Mouse (Mus musculus): ENCODE data around the gene Cnih3. TPM values are rescaled to one million over a fixed set of nuclear protein-coding genes. Genes with fewer than 3 reads are reported as not detected.
A peak's percentile ranks its signal among the peaks of the same experiment; 100 is the strongest.

The Cnih3 gene
- polyA plus RNA-seq (2012; fragmentation: generic; extraction: Trizol), result 0.37 TPM

DNA sequence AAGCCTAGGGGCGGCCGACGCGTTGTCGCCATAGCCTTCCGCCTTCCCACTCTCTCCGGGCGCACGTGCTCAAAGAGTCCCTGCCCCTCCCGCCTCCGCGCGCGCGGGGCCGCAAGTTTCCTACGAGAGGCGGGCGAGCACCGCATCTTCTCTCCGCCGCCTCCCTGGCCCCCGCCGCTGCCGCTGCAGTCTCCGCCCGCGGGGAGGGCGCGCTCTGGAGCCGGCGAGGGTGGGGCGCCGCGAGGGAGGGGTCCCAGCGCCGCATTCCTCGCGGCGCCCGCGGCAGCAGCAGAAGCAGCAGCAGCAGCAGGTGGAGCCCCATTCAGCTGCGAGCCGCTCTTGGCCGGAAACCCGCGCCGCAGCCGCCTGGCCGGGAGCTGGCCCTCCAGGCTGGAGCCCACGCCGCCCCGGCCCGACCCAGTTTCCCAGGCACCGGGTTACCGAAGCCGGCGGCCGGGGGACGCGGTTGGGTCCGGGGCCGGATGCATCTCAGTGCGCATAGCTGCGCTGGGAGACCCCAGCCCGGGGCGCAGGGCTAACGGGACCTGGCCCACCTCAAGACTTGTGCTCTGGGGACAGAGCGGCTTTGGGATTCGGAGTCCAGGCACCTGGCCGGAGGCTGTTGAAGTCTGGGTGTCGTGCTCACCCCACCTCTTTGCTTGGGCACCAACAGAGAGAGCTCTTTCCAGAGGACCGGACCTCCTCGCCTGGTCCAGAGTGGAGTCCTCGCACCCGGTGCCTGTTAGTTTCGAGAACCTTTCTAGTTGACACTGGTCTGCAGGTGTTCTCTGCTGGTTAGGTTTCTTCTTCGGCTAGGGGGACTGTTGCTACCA, at the start of gene Cnih3:
Gene Cnih3 (plus strand): TSS at position 262 of the 833 bp plus-strand sequence.
- H3K79me2 ChIP-seq (ENCODE audit: control insufficient read depth, insufficient read depth), result no peaks in the 10 kb centered on the region
- H3K4me3 ChIP-seq, result peak within 1 kb of the TSS; percentile 0
- no peaks in the 10 kb centered on the region for H3K36me3 ChIP-seq (ENCODE audit: control insufficient read depth, insufficient read depth)
- H3ac ChIP-seq (ENCODE audit: control insufficient read depth, insufficient read length), result no peak within 1 kb of the TSS
- TF ChIP-seq MAX (IDR thresholded peaks at IDR 0.05; ENCODE audit: low read depth), result no peak
- no peak for TF ChIP-seq POLR2AphosphoS2 (IDR thresholded peaks at IDR 0.05; ENCODE audit: insufficient read length, low read depth)
- no peak for TF ChIP-seq REST (IDR thresholded peaks at IDR 0.05; ENCODE audit: insufficient read depth, insufficient read length)
- TF ChIP-seq MYOG (IDR thresholded peaks at IDR 0.05; ENCODE audit: control insufficient read depth in 1 of 3, insufficient read depth in 1 of 3, insufficient read length in 2 of 3, low read depth in 2 of 3), result peak in 2 of 3 experiments; percentile 43 to 82
- TF ChIP-seq USF1 (IDR thresholded peaks at IDR 0.05; ENCODE audit: low read depth), result no peak
- no peak for TF ChIP-seq SRF (IDR thresholded peaks at IDR 0.05; ENCODE audit: control insufficient read depth, insufficient read length, low read depth)
- TF ChIP-seq POLR2A (IDR thresholded peaks at IDR 0.05; ENCODE audit: insufficient read length, low read depth), result no peak
- no peak for TF ChIP-seq TCF12 (IDR thresholded peaks at IDR 0.05; ENCODE audit: insufficient read depth, poor library complexity, severe bottlenecking)
- no peak for TF ChIP-seq TCF3 (IDR thresholded peaks at IDR 0.05; ENCODE audit: insufficient read length, low read depth)
- TF ChIP-seq E2F4 (IDR thresholded peaks at IDR 0.05; ENCODE audit: insufficient read depth), result no peak
- TF ChIP-seq CEBPB (IDR thresholded peaks at IDR 0.05; ENCODE audit: insufficient read depth, poor library complexity, severe bottlenecking), result no peak
- peak in 2 of 3 experiments; percentile 36 to 82 for TF ChIP-seq MYOD1 (IDR thresholded peaks at IDR 0.05; ENCODE audit: control insufficient read depth in 1 of 3, insufficient read length in 2 of 3, low read depth in 2 of 3)
- peak within 1 kb of the TSS; percentile 78 for H3K4me2 ChIP-seq (ENCODE audit: low read depth)
- no peaks in the 10 kb centered on the region for H3K27me3 ChIP-seq (ENCODE audit: control insufficient read depth, insufficient read depth, insufficient read length)

- Histone ChIP-seq H3K79me2 (ENCODE audit: control insufficient read depth, insufficient read depth) (no peaks in the 10 kb centered on the region), H3K27me3 (ENCODE audit: control insufficient read depth, insufficient read depth, insufficient read length) (no peaks in the 10 kb centered on the region), H3ac (ENCODE audit: control insufficient read depth, insufficient read length) (no peak overlapping the region), H3K36me3 (ENCODE audit: control insufficient read depth, insufficient read depth) (no peaks in the 10 kb centered on the region), H3K4me3 (no peak overlapping the region), H3K4me2 (ENCODE audit: low read depth) (no peak overlapping the region)
- no peak for TF ChIP-seq E2F4 (IDR thresholded peaks at IDR 0.05; ENCODE audit: insufficient read depth)
- no peak for TF ChIP-seq MYOG (IDR thresholded peaks at IDR 0.05; ENCODE audit: control insufficient read depth in 1 of 3, insufficient read depth in 1 of 3, insufficient read length in 2 of 3, low read depth in 2 of 3)
- TF ChIP-seq CEBPB (IDR thresholded peaks at IDR 0.05; ENCODE audit: insufficient read depth, poor library complexity, severe bottlenecking), result no peak
- TF ChIP-seq TCF12 (IDR thresholded peaks at IDR 0.05; ENCODE audit: insufficient read depth, poor library complexity, severe bottlenecking), result no peak
- TF ChIP-seq POLR2AphosphoS2 (IDR thresholded peaks at IDR 0.05; ENCODE audit: insufficient read length, low read depth), result no peak
- TF ChIP-seq MAX (IDR thresholded peaks at IDR 0.05; ENCODE audit: low read depth), result no peak
- no peak for TF ChIP-seq MYOD1 (IDR thresholded peaks at IDR 0.05; ENCODE audit: control insufficient read depth in 1 of 3, insufficient read length in 2 of 3, low read depth in 2 of 3)
- TF ChIP-seq USF1 (IDR thresholded peaks at IDR 0.05; ENCODE audit: low read depth), result no peak
- TF ChIP-seq TCF3 (IDR thresholded peaks at IDR 0.05; ENCODE audit: insufficient read length, low read depth), result no peak
- TF ChIP-seq POLR2A (IDR thresholded peaks at IDR 0.05; ENCODE audit: insufficient read length, low read depth), result no peak
- TF ChIP-seq REST (IDR thresholded peaks at IDR 0.05; ENCODE audit: insufficient read depth, insufficient read length), result no peak
- TF ChIP-seq SRF (IDR thresholded peaks at IDR 0.05; ENCODE audit: control insufficient read depth, insufficient read length, low read depth), result no peak
These were observed 44.4 kb upstream of the Cnih3 start for GRCm38 (mm10) chr1:181307981-181308380.

GRCm38 (mm10) chr1:181310712-181311111, 41.7 kb upstream of the Cnih3 start:
- no peaks in the 10 kb centered on the region for H3K27me3 ChIP-seq (ENCODE audit: control insufficient read depth, insufficient read depth, insufficient read length)
- no peak overlapping the region for H3ac ChIP-seq (ENCODE audit: control insufficient read depth, insufficient read length)
- no peaks in the 10 kb centered on the region for H3K36me3 ChIP-seq (ENCODE audit: control insufficient read depth, insufficient read depth)
- no peaks in the 10 kb centered on the region for H3K79me2 ChIP-seq (ENCODE audit: control insufficient read depth, insufficient read depth)
- H3K4me2 ChIP-seq (ENCODE audit: low read depth), result no peak overlapping the region
- TF ChIP-seq REST (IDR thresholded peaks at IDR 0.05; ENCODE audit: insufficient read depth, insufficient read length) (no peak), CEBPB (IDR thresholded peaks at IDR 0.05; ENCODE audit: insufficient read depth, poor library complexity, severe bottlenecking) (no peak), MYOD1 (IDR thresholded peaks at IDR 0.05; ENCODE audit: control insufficient read depth in 1 of 3, insufficient read length in 2 of 3, low read depth in 2 of 3) (no peak), MAX (IDR thresholded peaks at IDR 0.05; ENCODE audit: low read depth) (no peak), TCF3 (IDR thresholded peaks at IDR 0.05; ENCODE audit: insufficient read length, low read depth) (no peak), SRF (IDR thresholded peaks at IDR 0.05; ENCODE audit: control insufficient read depth, insufficient read length, low read depth) (no peak), MYOG (IDR thresholded peaks at IDR 0.05; ENCODE audit: control insufficient read depth in 1 of 3, insufficient read depth in 1 of 3, insufficient read length in 2 of 3, low read depth in 2 of 3) (no peak), TCF12 (IDR thresholded peaks at IDR 0.05; ENCODE audit: insufficient read depth, poor library complexity, severe bottlenecking) (no peak), POLR2A (IDR thresholded peaks at IDR 0.05; ENCODE audit: insufficient read length, low read depth) (no peak), USF1 (IDR thresholded peaks at IDR 0.05; ENCODE audit: low read depth) (no peak), E2F4 (IDR thresholded peaks at IDR 0.05; ENCODE audit: insufficient read depth) (no peak), POLR2AphosphoS2 (IDR thresholded peaks at IDR 0.05; ENCODE audit: insufficient read length, low read depth) (no peak)
- H3K4me3 ChIP-seq, result no peak overlapping the region

DNA sequence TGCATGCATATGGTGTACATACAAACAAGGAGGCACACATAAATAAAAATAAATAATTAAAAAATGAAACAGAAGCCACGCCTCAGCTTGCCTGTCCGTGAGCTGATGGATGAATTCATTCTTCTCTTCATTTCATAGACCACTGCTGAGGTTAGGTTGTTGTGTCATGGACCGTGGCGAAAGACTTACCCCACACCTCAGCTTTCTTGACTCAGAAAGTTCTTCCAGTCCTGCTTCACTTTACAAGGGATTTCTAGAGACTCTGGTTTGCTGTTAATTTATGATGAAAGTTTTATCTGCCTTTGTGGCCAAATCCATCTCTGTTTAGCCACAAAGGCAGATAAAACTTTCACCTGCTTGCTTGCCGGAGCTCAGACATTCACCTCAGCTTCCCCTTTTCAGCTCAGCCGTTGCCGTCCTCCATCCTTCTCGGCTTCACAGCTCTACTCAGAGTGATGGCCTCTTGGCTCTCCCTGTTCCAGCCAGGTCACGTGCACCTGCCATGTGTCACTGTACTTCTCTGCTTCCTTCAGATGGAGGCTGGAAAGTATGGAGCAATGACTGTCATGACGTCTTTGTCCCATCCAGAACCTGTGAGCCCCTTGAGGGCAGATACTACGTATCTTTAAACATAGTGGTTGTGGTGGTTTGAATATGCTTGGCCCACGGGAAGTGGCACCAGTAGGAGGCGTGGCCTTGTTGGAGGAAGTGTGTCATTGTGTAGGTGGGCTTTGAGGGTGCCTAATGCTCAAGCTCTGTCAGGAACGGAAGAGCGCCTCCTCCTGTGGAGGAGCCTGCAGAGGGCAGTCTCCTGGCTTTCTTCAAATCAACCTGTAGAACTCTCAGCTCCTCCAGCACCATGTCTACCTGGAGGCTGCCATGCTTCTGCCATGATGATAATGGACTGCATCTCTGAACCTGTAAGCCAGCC, 40.0 kb upstream of the Cnih3 start:
- H3K4me2 ChIP-seq (ENCODE audit: low read depth), result no peak overlapping the region
- TF ChIP-seq REST (IDR thresholded peaks at IDR 0.05; ENCODE audit: insufficient read depth, insufficient read length) (no peak), MYOD1 (IDR thresholded peaks at IDR 0.05; ENCODE audit: control insufficient read depth in 1 of 3, insufficient read length in 2 of 3, low read depth in 2 of 3) (no peak), SRF (IDR thresholded peaks at IDR 0.05; ENCODE audit: control insufficient read depth, insufficient read length, low read depth) (no peak), POLR2A (IDR thresholded peaks at IDR 0.05; ENCODE audit: insufficient read length, low read depth) (no peak), MAX (IDR thresholded peaks at IDR 0.05; ENCODE audit: low read depth) (no peak), USF1 (IDR thresholded peaks at IDR 0.05; ENCODE audit: low read depth) (no peak), POLR2AphosphoS2 (IDR thresholded peaks at IDR 0.05; ENCODE audit: insufficient read length, low read depth) (no peak), CEBPB (IDR thresholded peaks at IDR 0.05; ENCODE audit: insufficient read depth, poor library complexity, severe bottlenecking) (no peak), MYOG (IDR thresholded peaks at IDR 0.05; ENCODE audit: control insufficient read depth in 1 of 3, insufficient read depth in 1 of 3, insufficient read length in 2 of 3, low read depth in 2 of 3) (no peak), TCF3 (IDR thresholded peaks at IDR 0.05; ENCODE audit: insufficient read length, low read depth) (no peak), E2F4 (IDR thresholded peaks at IDR 0.05; ENCODE audit: insufficient read depth) (no peak), TCF12 (IDR thresholded peaks at IDR 0.05; ENCODE audit: insufficient read depth, poor library complexity, severe bottlenecking) (no peak)
- no peak overlapping the region for H3ac ChIP-seq (ENCODE audit: control insufficient read depth, insufficient read length)
- H3K79me2 ChIP-seq (ENCODE audit: control insufficient read depth, insufficient read depth), result no peaks in the 10 kb centered on the region
- no peaks in the 10 kb centered on the region for H3K27me3 ChIP-seq (ENCODE audit: control insufficient read depth, insufficient read depth, insufficient read length)
- no peaks in the 10 kb centered on the region for H3K36me3 ChIP-seq (ENCODE audit: control insufficient read depth, insufficient read depth)
- H3K4me3 ChIP-seq, result no peak overlapping the region
